Mouse (Mus musculus): ENCODE data around the gene Fgfr3. TPM values are rescaled to one million over a fixed set of nuclear protein-coding genes. Genes with fewer than 3 reads are reported as not detected.

Fgfr3 gene
- total RNA-seq, 2 experiments from 2014 or later, result 4.9 to 10.8 TPM

- DNase-seq (ENCODE audit: low spot score), result no peak
- intact Hi-C loops (cut with DNase I), result no loop called here
Observed at GRCm38 (mm10) chr5:33723641-33724465, 2.4 kb downstream of the Fgfr3 start.

- DNase-seq (ENCODE audit: low spot score), result no peak
- intact Hi-C loops (cut with DNase I), result no loop called here
Observed at GRCm38 (mm10) chr5:33726081-33726647, 4.7 kb downstream of the Fgfr3 start.

- intact Hi-C loops (cut with DNase I), result no loop called here
- DNase-seq (ENCODE audit: low spot score), result no peak
Observed at GRCm38 (mm10) chr5:33726891-33727290, 5.4 kb downstream of the Fgfr3 start.

GRCm38 (mm10) chr5:33728841-33729240 is 7.4 kb downstream of the Fgfr3 start:
- DNase-seq (ENCODE audit: low spot score), result no peak
- intact Hi-C loops (cut with DNase I), result no loop called here

GRCm38 (mm10) chr5:33730516-33730915 is 9.0 kb downstream of the Fgfr3 start:
- no peak for DNase-seq (ENCODE audit: low spot score)
- intact Hi-C loops (cut with DNase I), result no loop called here

- DNase-seq (ENCODE audit: low spot score), result no peak
- intact Hi-C loops (cut with DNase I), result no loop called here
Observed at GRCm38 (mm10) chr5:33731051-33731450, 9.6 kb downstream of the Fgfr3 start.

- no peak for DNase-seq (ENCODE audit: low spot score)
Observed at GRCm38 (mm10) chr5:33733837-33734236, 12.4 kb downstream of the Fgfr3 start.

GRCm38 (mm10) chr5:33735412-33736092 is 14.1 kb downstream of the Fgfr3 start:
- intact Hi-C loops (cut with DNase I), result no loop called here
- no peak for DNase-seq (ENCODE audit: low spot score)

More at GRCm38 (mm10) chr5:33733837-33734236, 12.4 kb downstream of the Fgfr3 start:
- intact Hi-C loops (cut with DNase I), result no loop called here

- intact Hi-C loops (cut with DNase I), result no loop called here
- no peak for DNase-seq (ENCODE audit: low spot score)
Observed at GRCm38 (mm10) chr5:33736230-33736629, 14.8 kb downstream of the Fgfr3 start.

- peak; percentile 38 for DNase-seq (ENCODE audit: low spot score)
- intact Hi-C loops (cut with DNase I), result loop anchor here (1.0 kb wide), 1 partner anchor 54 kb away; no protein-coding TSS in a partner anchor
Observed at GRCm38 (mm10) chr5:33737903-33738321, 16.4 kb downstream of the Fgfr3 start.

- intact Hi-C loops (cut with DNase I), result no loop called here
- no peak for DNase-seq (ENCODE audit: low spot score)
Observed at GRCm38 (mm10) chr5:33738341-33738740, 16.9 kb downstream of the Fgfr3 start.

GRCm38 (mm10) chr5:33740548-33740947 is 19.1 kb downstream of the Fgfr3 start:
- DNase-seq (ENCODE audit: low spot score), result no peak
- intact Hi-C loops (cut with DNase I), result no loop called here

GRCm38 (mm10) chr5:33743481-33743880 is 22.0 kb downstream of the Fgfr3 start:
- DNase-seq (ENCODE audit: low spot score), result no peak
- intact Hi-C loops (cut with DNase I), result no loop called here

GRCm38 (mm10) chr5:33777195-33777594 is 55.7 kb downstream of the Fgfr3 start:
- intact Hi-C loops (cut with DNase I), result no loop called here
- DNase-seq (ENCODE audit: low spot score), result no peak

GRCm38 (mm10) chr5:33781964-33782344 is 60.5 kb downstream of the Fgfr3 start:
- DNase-seq (ENCODE audit: low spot score), result no peak
- intact Hi-C loops (cut with DNase I), result loop anchor here (2.0 to 10.0 kb wide), 4 partner anchors 37 to 875 kb away; partner anchors contain the start of gene Nelfa

- peak; percentile 89 for DNase-seq (ENCODE audit: low spot score)
- intact Hi-C loops (cut with DNase I), result loop anchor here (2.0 to 10.0 kb wide), 4 partner anchors 36 to 875 kb away; partner anchors contain the start of gene Nelfa
Observed at GRCm38 (mm10) chr5:33782345-33782998, 61.0 kb downstream of the Fgfr3 start, which contains the start of gene Letm1. TSS of gene Letm1 (minus strand) at chr5:33782817.

- intact Hi-C loops (cut with DNase I), result loop anchor here (2.0 to 10.0 kb wide), 4 partner anchors 36 to 874 kb away; partner anchors contain the start of gene Nelfa
- DNase-seq (ENCODE audit: low spot score), result peak; percentile 6
Observed at GRCm38 (mm10) chr5:33782999-33783390, 61.5 kb downstream of the Fgfr3 start.
